Mouse (Mus musculus) bone marrow macrophage, adult 2 months (primary cell): ENCODE measurements around the gene Fuz. TPM values are rescaled to one million over a fixed set of nuclear protein-coding genes. Genes with fewer than 3 reads are reported as not detected.

Experiments
- H3K27ac ChIP-seq: 2 replicates; pipeline ENCODE4 v1.5.1; 2012; ENCODE audit warnings: low read depth, low read length; ENCODE audit not compliant: insufficient read depth
- H3K4me1 ChIP-seq: 2 replicates; pipeline ENCODE4 v1.6.1; 2012; ENCODE audit warnings: low read length; ENCODE audit not compliant: control insufficient read depth, insufficient read depth
- H3K4me3 ChIP-seq: 2 replicates; pipeline ENCODE4 v1.5.1; 2012; ENCODE audit warnings: mild to moderate bottlenecking, low read length, moderate library complexity; ENCODE audit not compliant: insufficient read depth
- CTCF ChIP-seq: IDR thresholded peaks from 2 replicates; pipeline ENCODE4 v1.5.1; 2012; ENCODE audit warnings: low read depth, mild to moderate bottlenecking, low read length, moderate library complexity
- POLR2A ChIP-seq: IDR thresholded peaks from 2 replicates; pipeline ENCODE4 v1.6.1; 2012; ENCODE audit warnings: mild to moderate bottlenecking, low read depth, low read length, borderline replicate concordance
- polyA plus RNA-seq: library from polyadenylated mRNA; stranded (reverse); fragments of >200 nt; gene quantifications from 2 replicates; pipeline ENCODE4 v1.2.4, GENCODE M21; 2012; ENCODE audit not compliant: missing spikeins, insufficient read depth, insufficient read length

Fuz gene
- polyA plus RNA-seq, 1 experiment: 14.1 TPM

GRCm38 (mm10) chr7:44888256-44889105 lies 7.4 kb upstream of the Fuz start:
- no peak overlapping the region for H3K4me3 ChIP-seq
- H3K27ac ChIP-seq: no peak overlapping the region
- H3K4me1 ChIP-seq: peaks cover 26% of the 10 kb centered on the region

GRCm38 (mm10) chr7:44890180-44890579 lies 5.7 kb upstream of the Fuz start:
- Histone ChIP-seq H3K4me1 (peaks cover 27% of the 10 kb centered on the region), H3K4me3 (no peak overlapping the region), H3K27ac (no peak overlapping the region)
- TF ChIP-seq CTCF: no peak
- TF ChIP-seq POLR2A: no peak

More at GRCm38 (mm10) chr7:44888256-44889105, 7.4 kb upstream of the Fuz start:
- TF ChIP-seq CTCF (no peak), POLR2A (no peak)

GRCm38 (mm10) chr7:44890737-44891136 lies 5.1 kb upstream of the Fuz start:
- no peak for TF ChIP-seq CTCF
- TF ChIP-seq POLR2A: no peak
- Histone ChIP-seq H3K4me3 (no peak overlapping the region), H3K27ac (no peak overlapping the region), H3K4me1 (peaks cover 28% of the 10 kb centered on the region)

- peaks cover 28% of the 10 kb centered on the region for H3K4me1 ChIP-seq
- H3K4me3 ChIP-seq: peak overlapping the region; percentile 91
- TF ChIP-seq POLR2A: no peak
- TF ChIP-seq CTCF: no peak
- 0 out of 2 replicates have a peak overlapping the region, but pooled peaks have one; percentile 26 for H3K27ac ChIP-seq
Observed at GRCm38 (mm10) chr7:44891611-44892010, 4.3 kb upstream of the Fuz start.

- Histone ChIP-seq H3K4me1 (peaks cover 24% of the 10 kb centered on the region), H3K27ac (peak within 1 kb of the TSS; percentile 91), H3K4me3 (peak within 1 kb of the TSS; percentile 91)
- TF ChIP-seq CTCF (no peak), POLR2A (no peak)
Observed at GRCm38 (mm10) chr7:44892276-44892921, 3.5 kb upstream of the Fuz start, which contains the start of gene Med25. TSS of gene Med25 (minus strand) at chr7:44892712.

- no peak overlapping the region for H3K4me3 ChIP-seq
- no peak for TF ChIP-seq CTCF
- TF ChIP-seq POLR2A: no peak
- no peak overlapping the region for H3K27ac ChIP-seq
- H3K4me1 ChIP-seq: peaks cover 19% of the 10 kb centered on the region
Observed at GRCm38 (mm10) chr7:44893197-44893596, 2.7 kb upstream of the Fuz start.

- TF ChIP-seq POLR2A (no peak), CTCF (no peak)
- Histone ChIP-seq H3K27ac (no peak overlapping the region), H3K4me3 (no peak overlapping the region), H3K4me1 (peaks cover 15% of the 10 kb centered on the region)
Observed at GRCm38 (mm10) chr7:44894175-44894574, 1.7 kb upstream of the Fuz start.

- Histone ChIP-seq H3K4me1 (peaks cover 15% of the 10 kb centered on the region), H3K4me3 (peak overlapping the region; percentile 70), H3K27ac (no peak overlapping the region)
- TF ChIP-seq POLR2A: no peak
- no peak for TF ChIP-seq CTCF
Observed at GRCm38 (mm10) chr7:44895206-44895592, 680 bp upstream of the Fuz start.

- no peak for TF ChIP-seq CTCF
- no peak for TF ChIP-seq POLR2A
- Histone ChIP-seq H3K4me1 (0 out of 2 replicates have a peak, but pooled peaks cover 7% of the 10 kb centered on the region), H3K27ac (0 out of 2 replicates have a peak overlapping the region, but pooled peaks have one; percentile 12), H3K4me3 (peak overlapping the region; percentile 70)
Observed at GRCm38 (mm10) chr7:44896499-44896898, 620 bp downstream of the Fuz start.

- TF ChIP-seq CTCF: no peak
- TF ChIP-seq POLR2A: no peak
- H3K4me1 ChIP-seq: 0 out of 2 replicates have a peak, but pooled peaks cover 5% of the 10 kb centered on the region
- H3K27ac ChIP-seq: no peak overlapping the region
- no peak overlapping the region for H3K4me3 ChIP-seq
Observed at GRCm38 (mm10) chr7:44898607-44899006, 2.7 kb downstream of the Fuz start.
